Mouse (Mus musculus) lung, postnatal 4 days (tissue): ENCODE results near the gene Ciao2b.
A peak's percentile ranks its signal among the peaks of the same experiment; 100 is the strongest.

ENCODE experiments used
- DNase-seq, 2 experiments: peaks; one replicate each; pipeline ENCODE4 v3.0.0; 2021

Ciao2b gene

DNA sequence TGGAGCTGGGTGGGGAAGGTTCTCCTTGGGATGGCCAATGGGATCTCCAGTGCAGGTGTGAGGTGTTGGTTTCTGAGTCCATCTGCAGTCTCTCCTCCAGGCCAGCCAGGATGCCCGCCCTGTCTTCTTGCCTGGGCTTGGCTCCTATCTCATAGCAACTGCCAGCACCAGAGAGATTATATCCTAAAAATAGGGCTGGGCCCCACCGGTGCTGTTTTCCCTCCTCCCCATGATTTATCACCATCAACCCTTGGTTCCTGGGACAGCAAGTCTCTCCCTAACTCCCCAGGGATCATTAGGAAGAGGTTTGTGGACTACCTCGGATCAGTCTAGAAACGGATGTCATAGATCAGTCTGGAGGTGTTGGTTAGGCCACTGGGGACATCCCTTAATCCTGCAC, 28.6 kb downstream of the Ciao2b start:
- DNase-seq: no peak

DNA sequence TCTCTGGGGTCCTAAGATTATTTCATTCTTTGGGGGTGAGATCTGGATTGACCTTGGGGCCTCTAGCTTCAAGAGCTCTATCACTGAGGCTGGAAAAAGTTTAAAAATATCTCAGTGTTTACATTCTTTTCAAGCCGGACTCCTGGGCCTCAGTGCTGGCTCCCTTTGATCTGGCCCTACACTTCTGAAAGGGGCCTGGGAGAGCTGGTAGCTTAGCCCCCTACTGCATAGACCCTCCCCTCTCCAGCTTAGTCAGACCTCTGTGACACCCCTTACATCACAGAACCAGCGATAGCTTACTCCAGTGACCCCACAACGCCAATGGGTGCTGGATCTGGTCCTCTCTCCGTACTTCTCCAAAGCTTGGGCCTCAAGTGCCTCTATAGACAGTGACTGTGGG, 30.2 kb downstream of the Ciao2b start:
- peak in 1 of 2 experiments; percentile 52 for DNase-seq

DNA sequence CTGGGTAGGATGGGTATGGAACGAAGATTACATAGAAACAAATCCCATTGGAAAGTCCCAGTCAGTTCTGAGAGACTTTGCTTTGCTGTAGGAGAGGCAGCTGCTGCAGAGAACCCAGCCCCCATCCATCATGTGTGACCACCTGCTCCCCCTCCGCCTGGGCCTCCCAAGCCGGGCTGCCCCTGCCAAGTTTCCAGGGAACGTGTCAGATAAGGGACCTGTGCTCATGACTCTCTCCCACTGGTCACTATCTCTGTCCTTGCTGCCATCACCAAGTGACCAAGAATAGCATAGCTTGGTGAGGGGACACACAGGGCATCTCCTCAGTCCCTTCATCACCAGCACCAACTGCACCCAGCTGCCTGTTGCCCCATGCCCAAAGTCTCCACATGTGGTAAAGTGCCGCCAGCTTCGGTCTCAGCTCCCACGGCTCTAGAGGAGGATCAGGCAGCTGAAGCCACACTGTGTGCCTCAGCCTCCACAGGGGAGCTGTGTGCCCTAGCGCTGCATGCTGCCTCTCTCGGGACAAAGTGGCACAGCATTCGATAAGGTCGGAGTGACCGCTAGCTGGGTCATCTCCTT, 31.5 kb downstream of the Ciao2b start:
- no peak for DNase-seq

DNA sequence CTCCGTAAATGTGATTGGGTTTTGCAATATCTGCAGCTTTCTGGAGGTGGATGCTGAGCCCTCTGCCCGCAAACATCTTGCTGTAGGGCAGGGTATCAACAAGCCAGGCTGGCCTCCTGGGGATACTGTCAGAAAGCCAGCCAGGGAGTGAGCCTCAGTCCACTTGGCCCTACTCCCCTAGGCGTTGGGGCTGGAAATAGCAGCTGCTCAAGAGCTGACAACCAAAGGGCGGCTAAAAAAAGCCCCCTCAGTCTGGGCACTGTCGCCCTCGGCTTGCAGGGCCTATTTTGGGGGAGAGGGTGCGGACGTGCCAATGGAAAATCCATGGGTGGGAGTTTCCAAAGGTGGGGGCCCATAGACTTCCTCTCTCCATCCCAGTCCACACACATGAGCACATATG, 32.5 kb downstream of the Ciao2b start:
- no peak for DNase-seq

DNA sequence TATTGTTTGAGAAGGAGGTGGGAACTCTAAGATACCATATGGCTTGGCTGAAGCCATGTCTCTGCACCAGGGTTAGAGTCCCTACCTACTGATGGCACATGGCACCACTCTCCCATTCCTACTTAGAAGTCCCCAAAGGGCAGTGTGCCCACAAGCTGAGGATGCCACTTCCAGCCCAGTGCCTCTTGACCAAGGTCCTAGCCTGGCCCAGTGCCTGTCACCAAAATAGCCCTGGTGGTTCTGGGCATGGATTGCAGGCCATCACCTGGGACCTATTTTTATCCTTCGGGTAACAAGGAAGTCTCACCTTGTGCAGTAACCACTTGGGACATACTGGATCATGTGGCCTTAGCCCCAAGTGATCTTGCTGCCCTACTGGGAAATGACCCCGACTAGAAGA, 33.8 kb downstream of the Ciao2b start:
- no peak for DNase-seq

DNA sequence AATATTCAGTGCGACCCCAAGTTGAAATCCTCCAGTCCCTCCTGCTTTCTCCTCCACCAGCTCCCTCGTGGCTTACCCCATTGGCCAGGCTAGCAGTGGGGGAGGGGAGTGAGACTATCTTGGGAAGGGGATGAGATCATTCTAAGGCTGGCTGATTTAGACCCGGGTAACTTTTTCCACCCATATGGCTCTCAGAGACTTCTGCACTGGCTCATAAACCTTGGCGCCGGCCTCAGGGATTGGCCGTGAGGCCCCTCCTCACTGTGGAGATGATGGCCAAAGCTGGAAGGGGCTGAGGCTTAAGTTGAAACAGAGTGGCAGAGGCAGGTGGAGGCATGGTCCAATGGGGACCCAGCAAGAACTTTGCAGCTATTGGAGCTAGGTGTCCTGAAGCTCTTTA, 35.4 kb downstream of the Ciao2b start:
- peak; percentile 51 to 60 for DNase-seq

DNA sequence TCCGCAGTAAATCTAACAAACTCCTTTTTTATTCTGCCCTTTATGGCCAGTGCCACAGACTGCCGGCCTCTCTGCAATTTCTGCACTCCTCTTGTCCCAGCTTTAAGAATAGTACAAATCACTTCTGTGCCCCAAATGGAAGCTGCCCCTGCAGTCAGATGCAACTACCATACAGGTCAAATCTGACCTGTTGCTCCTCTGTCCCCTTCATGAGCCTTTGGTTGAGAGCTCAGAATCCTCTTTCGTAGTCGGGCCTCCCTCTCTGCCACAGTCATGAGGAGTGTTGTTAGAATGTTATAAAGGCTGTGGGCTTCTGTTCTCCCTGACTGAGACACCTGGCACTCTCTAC, 38.5 kb downstream of the Ciao2b start:
- no peak for DNase-seq

DNA sequence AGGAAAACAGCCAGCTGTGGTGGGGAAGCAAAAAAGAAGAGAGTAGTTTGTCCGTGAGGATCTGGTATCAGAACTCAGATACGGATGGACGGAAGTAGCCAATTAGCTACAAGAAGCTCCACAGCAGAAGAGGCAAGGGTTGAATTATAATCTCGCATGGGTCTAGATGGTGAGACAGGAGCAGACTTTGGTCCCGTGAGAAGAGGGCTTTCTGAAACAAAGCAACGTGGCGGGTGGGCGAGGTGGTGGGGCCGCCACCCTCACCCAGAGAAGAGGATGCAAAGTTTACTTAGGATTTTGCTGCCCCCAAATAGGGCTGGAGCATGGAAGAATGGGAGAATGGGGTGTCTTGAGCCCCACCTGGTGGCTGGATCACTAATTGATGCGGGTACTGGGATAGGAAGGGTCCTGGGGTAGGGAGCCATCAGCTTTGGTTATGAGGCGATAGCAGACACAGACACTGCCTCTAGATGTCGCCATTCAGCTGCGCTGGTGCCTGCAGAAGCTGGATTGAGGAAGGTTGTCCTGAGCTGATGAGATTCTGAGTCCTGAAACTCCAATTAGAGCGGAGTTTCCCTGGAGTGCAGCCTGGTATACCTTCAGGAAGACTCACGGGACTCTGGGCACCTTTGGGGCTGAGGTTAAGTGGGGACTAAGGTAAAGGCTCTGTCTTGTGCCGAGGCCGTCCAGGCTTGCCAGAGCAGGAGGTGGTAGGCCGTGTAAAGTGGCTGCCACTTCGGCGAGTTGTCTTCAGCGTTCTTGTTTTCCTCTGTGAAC, 39.1 kb downstream of the Ciao2b start:
- DNase-seq: peak; percentile 89

DNA sequence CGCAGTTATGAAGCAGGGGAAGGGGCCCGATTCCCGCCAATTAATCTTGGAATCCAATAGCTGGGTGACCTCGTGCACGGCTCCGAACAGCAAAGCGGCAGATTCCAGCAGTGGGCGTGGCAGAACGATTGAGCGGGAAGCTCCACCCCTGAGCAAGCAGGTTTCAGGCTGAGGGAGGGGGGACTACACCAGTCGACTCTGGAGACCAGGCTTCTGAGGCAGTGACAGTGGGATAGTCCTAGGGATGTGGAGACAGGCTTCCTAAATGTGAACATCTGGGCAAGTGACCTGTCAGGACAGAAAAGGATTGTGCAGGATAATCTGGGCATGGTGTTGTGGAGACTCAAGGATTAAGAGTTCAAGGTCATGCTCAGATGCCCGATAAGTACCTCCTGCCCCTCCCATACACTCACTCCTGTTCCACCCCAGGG, 39.8 kb downstream of the Ciao2b start:
- DNase-seq: no peak

DNA sequence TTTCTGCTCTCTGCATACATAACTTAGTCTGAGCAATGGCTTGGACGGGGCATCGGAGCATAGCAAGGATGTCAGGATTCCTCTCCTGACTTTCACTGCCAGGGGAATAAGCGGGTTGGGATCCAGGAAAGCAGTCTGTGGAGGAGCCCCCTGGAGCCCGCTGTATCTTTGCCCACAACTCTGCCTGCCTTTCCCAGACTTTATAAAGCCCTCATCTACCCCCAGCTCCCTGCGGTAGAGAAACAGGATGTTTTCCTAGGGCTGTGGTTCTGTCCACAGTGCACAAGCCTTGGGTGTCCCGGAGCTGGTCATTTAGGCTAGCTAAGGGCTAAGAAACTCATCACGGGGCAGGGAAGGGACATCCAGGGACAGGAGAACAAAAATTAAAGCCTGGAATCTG, 40.4 kb downstream of the Ciao2b start:
- DNase-seq: no peak

DNA sequence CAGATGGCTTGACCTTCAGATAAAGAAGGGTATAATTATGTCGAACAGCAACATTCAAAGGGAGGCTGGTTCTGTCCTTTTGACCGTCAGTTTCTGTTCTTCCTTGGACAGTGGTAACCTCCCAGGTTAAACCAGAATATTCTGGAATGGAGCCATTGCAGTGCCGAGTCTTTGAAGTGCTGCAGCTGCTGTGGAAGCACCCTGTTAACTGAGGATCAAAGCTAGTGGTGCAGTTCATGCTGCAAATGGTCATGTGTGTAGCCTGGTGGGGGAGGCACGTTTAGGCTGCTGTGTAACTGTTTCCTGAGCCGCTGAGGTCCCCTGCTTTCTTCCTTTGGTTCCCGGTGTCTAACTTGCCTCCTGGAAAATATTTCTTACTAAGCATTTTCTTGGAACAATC, 43.3 kb downstream of the Ciao2b start:
- no peak for DNase-seq

DNA sequence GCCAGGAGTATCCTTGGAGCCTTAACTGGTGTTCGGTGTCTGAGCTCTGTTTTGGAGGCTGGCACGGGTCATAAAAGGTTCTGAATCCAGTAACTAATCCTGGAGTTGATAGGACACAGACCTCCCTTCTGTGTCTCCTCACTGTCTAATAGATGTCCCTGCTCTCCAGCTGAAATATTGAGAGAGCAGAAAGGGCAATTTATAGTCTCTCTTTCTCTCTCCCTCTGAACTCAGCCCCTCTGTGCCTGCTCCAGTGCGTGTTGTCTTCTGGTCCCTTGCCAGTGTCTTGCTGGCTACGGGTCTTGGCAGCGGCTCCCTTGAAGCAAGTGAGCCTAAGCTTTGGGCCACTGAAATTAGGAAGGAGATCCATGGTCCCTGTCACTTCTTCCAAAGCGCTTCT, 44.1 kb downstream of the Ciao2b start:
- no peak for DNase-seq

DNA sequence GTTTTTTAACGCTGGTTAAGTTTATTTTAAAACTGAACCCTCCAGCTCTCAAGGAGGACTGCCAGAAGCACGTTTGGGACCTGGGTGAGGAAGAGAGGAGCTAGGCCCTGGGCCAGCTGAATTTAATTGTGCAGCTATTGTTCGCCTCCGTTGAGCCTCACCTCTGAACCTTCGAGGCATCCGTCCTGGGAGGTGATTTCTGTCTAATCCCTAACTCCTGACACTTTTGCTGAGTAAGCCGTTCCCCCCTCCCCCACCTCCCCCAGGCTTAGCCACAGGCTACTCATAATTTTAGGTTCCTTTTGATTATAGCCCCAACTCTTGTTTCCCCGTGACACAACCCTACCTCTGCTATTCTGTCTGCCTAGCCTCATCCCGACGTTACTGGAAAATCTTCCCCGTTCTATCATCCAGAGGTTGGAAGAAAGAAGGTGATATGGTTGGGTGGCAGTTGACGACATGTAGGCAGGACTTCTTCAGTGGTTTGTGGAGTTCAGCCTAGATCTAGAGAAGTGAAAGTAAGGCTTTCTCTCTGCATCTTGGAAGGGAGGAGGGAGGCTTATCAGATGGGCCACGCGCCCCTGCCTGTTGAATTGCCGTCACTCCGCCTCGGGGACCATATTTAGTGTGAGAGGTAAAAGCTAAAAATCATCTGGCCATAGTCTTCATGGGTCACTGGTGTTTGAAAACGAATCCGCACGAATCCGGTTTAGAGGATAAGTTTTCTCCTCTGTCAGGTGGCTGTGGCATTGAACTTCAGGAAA, 45.8 kb downstream of the Ciao2b start:
- no peak for DNase-seq

DNA sequence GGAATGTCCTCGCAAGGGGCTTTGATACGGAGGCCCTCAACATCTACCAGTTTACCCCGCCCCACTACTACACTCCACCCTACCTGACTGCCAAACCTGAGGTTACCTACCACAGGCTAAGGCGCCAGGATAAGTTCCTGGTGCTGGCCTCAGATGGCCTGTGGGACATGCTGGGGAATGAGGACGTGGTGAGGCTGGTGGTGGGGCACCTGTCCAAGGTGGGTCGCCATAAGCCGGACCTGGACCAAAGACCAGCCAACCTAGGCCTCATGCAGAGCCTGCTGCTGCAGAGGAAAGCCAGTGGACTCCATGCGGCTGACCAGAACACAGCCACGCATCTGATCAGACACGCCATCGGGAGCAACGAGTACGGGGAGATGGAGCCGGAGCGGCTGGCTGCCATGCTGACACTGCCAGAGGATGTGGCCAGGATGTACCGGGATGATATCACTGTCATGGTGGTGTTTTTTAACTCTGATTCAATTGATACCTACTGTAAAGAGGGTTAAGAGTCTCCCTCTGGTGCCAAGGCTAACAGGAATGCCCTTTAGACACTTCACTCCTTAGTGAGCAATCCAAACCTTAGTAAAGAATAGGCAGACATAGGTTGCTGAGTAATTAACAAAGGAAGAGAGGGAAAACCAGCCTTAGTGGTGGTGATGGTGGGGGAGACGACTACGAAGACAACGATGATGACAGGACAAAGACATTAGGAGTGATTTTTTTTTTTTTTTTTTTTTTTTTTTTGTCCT, 47.0 kb downstream of the Ciao2b start:
- DNase-seq: no peak

DNA sequence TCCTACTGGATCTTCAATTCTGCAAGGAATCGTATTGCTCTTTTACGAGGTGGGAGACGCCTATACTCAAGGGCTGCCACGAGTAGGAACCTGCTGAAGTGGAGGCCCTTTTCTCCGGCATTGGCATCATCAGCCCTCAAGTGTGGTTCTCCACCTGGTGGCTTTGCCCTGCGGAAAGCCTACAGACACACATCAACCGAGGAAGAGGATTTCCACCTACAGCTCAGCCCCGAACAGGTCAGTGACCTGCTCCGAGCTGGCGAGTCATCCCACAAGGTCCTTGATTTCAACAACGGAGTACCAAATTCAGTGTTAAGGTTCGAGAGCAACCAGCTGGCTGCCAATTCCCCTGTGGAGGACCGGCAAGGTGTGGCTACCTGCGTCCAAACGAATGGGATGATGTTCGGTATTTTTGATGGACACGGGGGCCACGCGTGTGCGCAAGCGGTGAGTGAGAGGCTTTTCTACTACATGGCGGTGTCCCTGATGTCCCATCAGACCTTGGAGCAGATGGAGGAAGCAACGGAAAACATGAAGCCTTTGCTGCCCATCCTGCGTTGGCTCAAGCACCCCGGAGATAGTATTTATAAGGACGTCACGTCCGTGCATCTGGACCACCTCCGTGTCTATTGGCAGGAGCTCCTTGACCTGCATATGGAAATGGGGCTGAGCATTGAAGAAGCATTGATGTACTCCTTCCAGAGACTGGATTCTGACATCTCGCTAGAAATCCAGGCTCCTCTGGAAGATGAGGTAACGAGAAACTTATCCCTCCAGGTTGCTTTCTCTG, 48.0 kb downstream of the Ciao2b start:
- DNase-seq: no peak

DNA sequence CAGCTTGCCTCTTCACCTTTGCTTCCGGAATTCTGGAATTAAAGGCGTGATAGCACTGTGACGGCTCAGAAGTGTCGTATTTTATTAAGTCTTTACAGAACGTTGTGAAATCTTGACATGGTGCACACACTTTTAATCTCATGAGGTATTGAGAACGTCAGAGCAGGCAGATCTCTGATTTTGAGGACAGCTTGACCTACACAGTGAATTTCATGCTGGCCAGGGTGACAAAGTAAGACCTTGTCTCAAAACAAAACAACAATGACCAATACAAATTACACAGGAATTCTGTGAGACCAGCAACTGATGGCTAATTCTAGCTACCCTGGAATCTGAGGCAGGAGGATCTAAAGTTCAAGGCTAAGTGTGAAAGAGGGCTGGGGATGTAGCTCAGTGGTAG, 49.2 kb downstream of the Ciao2b start:
- DNase-seq: no peak

DNA sequence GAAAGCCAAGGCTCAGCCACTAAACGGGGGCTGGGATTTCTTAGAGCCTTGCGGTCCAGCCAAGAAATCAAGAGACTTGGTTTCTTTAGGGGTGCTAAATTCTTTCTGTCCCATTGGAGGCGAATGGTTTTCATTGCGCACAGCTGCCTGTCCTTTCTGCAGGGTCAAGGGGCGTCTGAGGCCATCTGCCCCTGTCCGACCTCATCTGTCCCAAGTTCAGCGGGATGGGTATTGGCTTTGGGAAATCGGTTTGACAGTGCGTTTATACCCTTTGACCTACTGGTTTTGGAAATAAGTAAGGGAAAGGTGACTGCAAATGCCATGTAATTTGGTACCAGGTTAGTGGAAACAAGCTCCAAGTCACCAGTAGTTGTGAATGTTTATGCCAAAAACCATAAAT, 49.9 kb downstream of the Ciao2b start:
- DNase-seq: no peak

DNA sequence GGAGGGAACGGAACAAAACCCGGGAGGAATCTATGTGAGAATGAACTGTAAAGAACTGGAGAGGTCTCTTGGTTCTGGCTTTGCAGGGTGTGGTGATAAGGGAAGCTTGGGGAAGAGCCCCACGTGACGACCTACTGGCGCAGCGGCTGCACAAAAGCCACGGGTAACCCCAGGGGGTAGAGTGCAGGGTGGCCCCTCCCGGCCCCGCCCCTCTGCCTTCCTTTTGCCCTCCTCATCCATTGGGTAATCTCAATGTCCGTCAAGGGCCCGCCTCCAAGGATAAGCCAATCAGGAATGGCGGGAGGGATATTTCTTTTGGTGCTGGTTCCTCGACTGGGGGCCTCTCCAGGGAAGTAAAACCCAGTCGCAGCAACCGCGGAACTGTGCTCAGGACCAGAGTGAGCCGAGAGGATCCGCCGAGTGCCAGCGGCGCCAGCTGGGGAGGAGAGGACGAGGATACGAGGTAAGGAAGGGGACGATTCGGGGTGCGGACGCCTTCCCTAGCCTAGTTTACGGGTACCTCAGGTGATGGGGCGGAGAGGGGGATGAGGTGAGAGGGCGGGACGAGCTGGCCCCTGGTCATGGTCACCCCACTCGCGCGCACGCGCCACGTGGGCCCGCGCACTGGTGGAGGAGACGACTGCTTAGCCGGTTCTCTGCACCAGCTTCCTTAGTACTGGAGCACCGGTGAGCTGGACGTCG, 50.5 kb downstream of the Ciao2b start, which contains the start of gene Pdp2:
Gene Pdp2 (plus strand): TSS at position 319 of the 702 bp plus-strand sequence.
- peak; percentile 91 to 92 for DNase-seq

DNA sequence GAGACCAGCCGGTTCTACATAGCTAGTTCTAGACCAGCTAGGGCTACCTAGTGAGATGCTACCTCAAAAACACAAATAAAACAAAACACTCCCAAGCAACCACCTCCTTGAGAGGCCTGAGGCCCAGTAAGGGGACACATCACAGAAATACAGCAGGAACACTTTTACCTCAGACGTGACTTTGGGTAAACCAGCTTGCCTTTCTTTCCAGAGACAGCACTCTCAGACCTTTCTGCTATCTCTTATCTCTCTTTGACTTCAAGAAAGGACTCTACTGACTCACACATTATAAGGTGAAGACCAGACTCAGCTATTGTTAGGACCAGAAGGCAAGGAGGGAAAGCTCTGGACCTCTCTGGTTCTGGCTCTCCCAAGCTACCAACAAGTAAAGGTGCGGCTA, 51.5 kb downstream of the Ciao2b start:
- no peak for DNase-seq
